Mouse (Mus musculus): ENCODE measurements around the gene Tmem60.

The Tmem60 gene

GRCm38 (mm10) chr5:20881915-20882800 is at the start of gene Tmem60, which contains the start of gene Phtf2:
Tmem60 (plus strand) TSS chr5:20882191.
Phtf2 (minus strand) TSS chr5:20882124.
- peak; percentile 99 for DNase-seq (ENCODE audit: low spot score)

GRCm38 (mm10) chr5:20834399-20834798 is 47.6 kb upstream of the Tmem60 start:
- no peak for DNase-seq (ENCODE audit: low spot score)

GRCm38 (mm10) chr5:20837082-20837481 is 44.9 kb upstream of the Tmem60 start:
- no peak for DNase-seq (ENCODE audit: low spot score)

DNA sequence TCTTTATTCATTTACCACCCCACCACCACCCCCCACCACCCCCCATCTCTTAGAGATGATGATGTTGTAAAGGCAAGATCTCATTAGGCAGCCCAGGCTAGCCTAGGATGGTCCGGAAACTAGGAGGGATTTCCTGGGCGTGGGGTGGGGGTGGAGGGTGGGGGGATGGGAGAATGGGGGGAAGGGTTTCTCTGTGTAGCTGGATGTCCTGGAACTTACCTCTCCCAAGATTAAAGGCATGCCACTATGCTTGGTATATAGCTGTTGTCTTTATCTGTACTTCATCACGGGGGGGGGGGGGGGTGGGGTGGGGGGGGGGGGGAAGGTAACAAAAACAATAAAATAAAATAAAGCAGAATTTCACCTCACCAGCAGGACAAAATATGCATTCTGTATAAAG is 38.6 kb upstream of the Tmem60 start:
- DNase-seq (ENCODE audit: low spot score) = no peak

DNA sequence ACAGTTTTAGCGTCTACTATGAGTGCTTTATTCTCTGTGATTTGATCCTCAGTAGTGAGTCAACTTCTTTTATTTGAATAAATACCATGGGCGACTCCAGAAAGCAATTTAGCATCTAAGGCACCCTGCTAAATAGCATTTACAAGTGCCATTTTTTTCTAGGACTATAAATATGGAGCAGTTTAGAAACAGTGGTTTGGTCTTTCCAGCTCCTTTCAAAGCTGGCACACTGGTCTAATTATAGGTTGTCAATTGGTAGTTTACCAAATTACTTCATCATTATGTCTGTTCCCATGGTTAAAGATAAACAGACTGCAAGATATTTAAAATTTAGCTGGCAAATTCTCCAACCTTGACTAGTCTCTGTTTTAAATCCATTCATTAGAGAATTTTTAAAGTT is 38.2 kb upstream of the Tmem60 start:
- DNase-seq (ENCODE audit: low spot score) = no peak

GRCm38 (mm10) chr5:20847010-20847409 is 35.0 kb upstream of the Tmem60 start:
- DNase-seq (ENCODE audit: low spot score) = no peak

DNA sequence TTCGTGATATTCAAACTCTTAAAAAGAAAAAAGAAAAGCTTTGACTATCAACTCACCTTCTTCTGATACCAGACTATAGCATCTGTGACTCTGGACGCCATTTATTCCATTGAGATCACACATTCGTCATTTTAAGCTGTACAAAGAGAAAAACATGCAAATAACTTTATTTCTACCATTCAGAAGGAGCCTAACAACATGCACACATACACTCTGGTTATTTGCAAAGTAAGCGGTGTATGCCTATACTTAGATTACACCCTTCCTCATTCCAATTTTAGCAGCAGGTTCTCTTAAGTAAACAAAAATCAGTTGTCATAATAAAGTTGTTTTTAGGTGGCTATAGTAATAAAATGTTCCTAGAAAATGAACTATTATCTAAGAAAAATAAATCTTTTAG is 26.9 kb upstream of the Tmem60 start:
- DNase-seq (ENCODE audit: low spot score) = no peak

DNA sequence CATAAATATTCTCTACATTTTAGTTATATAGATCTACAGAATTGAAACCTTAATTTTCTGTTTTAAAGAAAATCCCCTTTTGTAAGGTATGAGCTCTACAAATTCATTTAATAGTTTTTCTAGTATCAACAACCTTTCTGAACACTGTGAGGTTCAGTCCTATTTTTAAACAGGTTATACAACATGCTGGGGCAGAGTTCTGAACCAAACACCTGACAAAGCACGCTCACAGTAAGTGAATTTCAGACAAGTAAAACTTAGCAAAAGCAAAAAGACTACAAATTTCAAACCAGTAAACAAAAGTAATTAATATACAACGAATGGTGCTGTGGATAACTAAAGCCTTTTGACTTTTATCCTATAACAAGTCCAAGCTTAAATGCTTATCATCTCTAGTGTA is 23.6 kb upstream of the Tmem60 start:
- no peak for DNase-seq (ENCODE audit: low spot score)

GRCm38 (mm10) chr5:20860565-20860964 is 21.4 kb upstream of the Tmem60 start:
- DNase-seq (ENCODE audit: low spot score) = no peak

DNA sequence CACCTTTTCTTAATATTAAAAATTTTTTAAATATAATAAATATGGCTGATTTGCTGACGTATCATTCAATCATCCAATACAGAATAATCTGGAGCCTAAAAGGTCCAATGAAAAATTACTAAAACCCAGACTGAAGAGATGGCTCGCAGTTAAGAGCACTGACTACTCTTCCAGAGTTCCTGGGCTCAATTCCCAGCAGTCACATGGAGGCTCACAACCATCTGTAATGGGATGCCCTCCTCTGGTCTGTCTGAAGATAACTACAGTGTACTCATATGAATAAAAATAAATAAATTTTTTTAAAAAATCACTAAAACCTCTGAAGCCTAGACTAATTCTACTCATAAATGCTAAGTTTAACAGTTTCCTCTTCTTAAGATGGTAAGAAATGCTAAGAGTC is 20.1 kb upstream of the Tmem60 start:
- no peak for DNase-seq (ENCODE audit: low spot score)

DNA sequence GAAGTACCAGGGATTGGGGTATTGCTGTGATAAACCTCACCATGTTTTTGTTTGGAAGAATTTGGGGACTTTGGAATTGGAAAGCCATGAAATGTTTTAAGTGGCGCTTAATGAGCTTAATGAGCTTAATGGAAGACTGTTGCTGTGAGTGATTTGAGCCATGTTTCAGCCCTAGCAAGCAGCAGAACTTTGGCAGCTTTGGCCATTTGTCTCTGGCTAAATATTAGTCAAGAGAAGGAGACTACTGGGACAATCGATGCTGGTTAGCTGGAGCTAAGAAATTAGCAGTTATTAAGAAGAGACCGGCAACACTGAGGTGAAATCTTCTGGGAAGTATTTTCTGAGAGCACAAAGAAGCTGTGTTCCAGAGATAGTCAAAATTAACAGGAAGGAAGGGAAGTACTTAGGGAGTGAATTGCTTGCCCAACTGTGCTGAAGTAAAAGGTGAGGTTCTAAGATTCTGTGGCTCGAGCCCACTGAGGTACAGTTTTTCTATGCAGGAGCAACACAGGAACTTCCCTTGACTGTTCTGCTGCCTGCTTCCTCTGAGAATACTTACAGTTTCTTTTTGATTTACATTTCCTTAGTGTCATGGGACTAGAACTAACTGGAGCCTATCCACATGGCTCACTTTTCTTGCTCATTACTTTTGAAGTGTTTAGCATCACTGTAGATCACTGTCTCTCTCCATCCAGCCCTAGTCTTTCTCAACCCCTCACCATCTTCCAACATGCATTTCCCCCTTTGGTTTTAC is 17.6 kb upstream of the Tmem60 start:
- DNase-seq (ENCODE audit: low spot score) = no peak

GRCm38 (mm10) chr5:20865193-20865755 is 16.7 kb upstream of the Tmem60 start:
- no peak for DNase-seq (ENCODE audit: low spot score)

DNA sequence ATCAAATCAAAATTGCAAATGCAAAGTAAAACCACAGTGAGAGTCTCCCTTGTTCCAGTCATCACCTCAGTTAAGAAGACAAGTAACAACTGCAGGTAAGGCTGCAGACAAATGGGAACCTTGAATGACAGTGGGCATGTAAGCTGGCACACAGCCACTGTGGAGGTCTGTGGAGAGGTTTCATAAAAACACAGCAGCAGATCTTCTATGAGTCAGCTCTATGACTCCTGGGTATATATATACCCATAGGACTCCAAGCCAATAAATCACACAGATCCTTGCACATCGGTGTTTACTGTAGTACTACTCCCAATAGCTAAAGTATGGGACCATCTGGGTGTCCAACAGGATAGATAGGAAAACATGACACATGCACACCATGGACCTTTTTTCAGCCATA is 8.8 kb upstream of the Tmem60 start:
- no peak for DNase-seq (ENCODE audit: low spot score)

GRCm38 (mm10) chr5:20876934-20877426 is 5.0 kb upstream of the Tmem60 start:
- DNase-seq (ENCODE audit: low spot score) = no peak

DNA sequence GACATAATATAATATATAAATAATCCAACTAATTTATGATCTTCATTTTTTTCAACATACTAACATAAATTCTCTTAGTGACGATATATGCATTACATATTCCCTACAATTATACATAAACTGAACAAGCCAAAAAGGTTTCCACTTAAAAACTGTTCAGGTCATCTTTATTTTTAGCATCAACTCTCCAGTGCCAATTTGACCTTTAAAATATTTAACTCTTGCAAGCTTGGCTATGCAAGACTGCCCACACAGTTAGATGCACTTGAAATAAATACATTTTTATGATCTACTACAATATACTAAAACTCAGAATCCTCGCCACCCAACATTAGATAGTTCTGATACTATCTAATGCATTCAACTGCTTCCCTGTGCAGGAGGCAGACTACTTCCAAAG is 1.6 kb upstream of the Tmem60 start:
- no peak for DNase-seq (ENCODE audit: low spot score)

DNA sequence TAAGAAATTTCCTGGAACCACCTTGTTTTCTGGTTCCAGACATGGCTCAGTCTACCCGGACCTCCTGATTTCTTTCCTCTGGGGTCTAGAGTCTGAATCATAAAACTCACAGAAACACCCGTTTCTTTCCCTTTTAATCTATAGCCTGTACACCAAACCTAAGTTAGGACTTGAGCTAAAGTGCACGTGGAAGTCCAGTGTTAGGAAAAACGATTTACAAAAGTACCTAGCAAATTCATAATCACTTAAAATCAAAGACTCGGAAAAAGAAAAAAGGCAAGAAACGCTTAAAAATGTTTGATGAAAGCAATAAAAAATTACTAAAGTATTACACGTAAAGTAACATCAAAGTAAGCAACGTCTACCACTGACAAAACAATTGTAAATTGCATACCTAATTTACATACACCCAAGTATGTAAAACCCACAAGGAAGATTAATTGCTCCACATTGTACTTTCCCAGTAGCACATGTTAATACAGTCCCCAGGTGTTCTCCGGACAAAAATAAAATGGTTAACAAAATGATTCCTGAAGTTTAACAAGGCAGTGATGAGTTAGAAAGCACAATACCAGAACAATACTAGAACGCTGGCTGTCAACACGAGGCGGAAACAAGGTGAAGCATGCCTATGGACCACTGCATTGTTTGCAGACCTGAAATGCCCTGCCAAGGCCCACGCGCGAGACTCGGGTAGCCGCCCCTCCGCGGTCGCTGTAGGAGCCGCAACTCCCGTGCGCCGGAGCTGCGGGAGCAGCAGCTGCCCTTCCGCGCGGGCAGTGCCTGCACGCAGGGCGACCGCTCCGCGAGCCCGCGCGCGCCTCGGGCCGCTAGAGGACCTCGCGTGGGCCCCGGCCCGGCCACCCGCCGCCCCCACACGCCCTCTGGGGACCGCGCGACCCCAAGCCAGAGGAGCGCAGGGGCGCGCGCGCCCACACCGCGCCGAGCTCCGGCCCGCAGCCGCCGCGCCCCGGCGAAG is 905 bp upstream of the Tmem60 start:
- DNase-seq (ENCODE audit: low spot score) = peak; percentile 73

DNA sequence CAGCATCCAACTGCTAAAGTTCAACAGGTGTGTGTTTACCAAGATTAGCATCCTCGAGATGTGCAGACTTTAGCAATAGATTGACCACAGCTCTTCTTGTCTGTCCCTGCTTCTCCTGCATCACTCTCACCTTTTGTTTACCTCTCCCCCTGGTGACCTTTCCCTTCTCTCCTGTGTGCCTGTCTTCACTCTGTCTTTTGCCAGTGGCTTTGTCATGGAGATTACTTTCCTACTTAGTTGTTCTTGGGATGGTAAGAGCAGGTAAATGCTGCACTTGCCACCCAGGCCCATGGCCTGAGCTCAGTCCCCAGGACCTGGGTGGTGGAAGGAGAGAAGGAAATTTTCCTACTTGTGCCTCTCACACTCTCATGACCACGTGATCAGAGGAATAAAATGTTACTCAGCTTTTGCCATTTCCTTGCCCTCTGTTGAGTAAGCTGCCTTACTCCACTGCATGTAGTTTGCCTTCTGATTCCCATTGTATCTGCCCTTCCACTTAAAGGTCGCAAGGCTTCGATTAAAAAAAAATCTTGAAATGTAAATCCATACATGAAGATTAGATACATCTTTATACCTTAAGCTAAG is 2.1 kb downstream of the Tmem60 start:
- no peak for DNase-seq (ENCODE audit: low spot score)

GRCm38 (mm10) chr5:20897446-20898167 is 15.6 kb downstream of the Tmem60 start:
- no peak for DNase-seq (ENCODE audit: low spot score)

GRCm38 (mm10) chr5:20904647-20905046 is 22.7 kb downstream of the Tmem60 start:
- DNase-seq (ENCODE audit: low spot score) = no peak

GRCm38 (mm10) chr5:20905437-20905836 is 23.4 kb downstream of the Tmem60 start:
- DNase-seq (ENCODE audit: low spot score) = no peak
